Mouse (Mus musculus) adrenal gland, adult (tissue): Measurements from ENCODE around the gene Syne2.

Source experiments
- DNase-seq, 2 experiments: peaks; one replicate each; pipeline ENCODE4 v3.0.0; 2022 to 2023; ENCODE audit warnings: low spot score in 1 of 2; ENCODE audit not compliant: inconsistent age in 2 of 2

Syne2 gene

DNA sequence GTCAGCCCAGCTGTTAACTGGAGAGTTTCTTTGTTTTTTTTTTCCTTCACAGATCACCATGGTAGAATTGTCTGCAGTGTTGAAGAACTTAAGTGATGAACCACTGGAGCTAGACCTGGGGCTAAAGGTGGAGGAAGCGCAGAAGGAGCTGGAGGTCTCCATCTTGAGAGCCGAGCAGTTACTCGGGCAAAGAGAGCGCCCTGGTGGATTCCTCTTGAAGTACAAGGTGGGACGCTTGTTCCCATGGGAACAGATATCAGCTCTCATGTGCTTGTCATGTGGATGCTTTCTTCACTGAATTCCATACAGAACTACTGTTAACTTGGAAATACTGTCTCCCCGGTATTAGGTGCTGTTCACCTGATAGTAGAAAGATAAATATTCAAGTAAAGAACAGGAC is 101.0 kb downstream of the Syne2 start:
- peak in 1 of 2 experiments; percentile 43 for DNase-seq

GRCm38 (mm10) chr12:75922900-75923299 is 105.0 kb downstream of the Syne2 start:
- DNase-seq, result peak in 1 of 2 experiments; percentile 7

DNA sequence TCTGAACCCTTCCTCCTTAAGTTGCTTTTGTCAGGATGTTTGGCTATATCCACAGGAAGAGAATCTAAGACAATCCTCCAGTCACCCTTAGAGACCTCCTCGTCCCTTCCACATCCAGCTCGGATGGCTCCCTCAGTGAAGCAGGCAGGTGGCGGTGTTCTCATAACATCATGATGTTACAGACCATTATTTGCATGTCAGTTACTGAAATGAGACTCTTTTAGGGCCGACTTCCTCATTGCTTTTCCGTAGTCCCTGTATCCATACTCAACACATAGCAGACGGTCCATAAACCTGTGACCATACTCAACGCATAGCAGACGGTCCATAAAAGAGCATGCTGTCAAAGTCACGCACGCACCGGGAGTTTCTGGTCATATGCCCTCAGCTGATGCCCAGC is 106.9 kb downstream of the Syne2 start:
- DNase-seq, result no peak

GRCm38 (mm10) chr12:75927596-75927995 is 109.7 kb downstream of the Syne2 start:
- no peak for DNase-seq

DNA sequence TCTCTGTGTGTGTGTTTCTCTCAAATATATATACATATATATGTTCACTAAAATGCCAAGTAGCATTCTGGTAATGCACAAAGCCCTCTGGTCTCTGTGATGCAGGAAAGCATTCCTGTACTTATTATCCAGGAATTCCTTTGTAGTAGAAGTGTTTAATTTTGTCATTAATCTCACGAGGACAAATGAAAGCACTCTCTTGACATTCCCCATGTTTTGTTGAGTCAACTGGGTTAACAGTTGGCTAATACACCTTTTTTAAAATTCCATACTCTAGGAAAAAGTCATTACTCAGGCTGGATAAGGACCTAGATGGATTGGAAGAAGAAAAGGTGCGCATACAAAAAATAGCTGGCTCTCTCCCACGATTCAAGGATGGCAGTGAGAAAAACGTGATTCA is 115.6 kb downstream of the Syne2 start:
- DNase-seq, result no peak

DNA sequence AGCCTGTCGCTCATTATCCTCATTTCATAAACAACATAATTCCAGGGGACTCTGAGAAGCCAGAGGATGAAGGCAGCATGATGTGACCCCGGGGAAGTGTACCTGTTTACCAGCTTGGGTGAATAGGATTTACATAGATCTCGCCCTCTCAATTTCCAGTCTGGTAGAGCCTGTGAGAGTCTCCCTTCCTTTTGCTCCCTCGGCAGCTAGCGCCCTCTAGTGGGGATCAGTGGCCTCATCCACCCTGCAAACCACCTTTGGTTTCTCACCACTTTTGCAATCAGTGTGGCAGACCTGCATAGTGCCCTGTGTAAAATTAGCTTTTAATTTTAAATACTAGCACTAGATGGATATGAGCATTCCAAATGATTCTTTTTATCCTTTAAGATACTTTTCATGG is 133.4 kb downstream of the Syne2 start:
- peak; percentile 25 to 83 for DNase-seq

DNA sequence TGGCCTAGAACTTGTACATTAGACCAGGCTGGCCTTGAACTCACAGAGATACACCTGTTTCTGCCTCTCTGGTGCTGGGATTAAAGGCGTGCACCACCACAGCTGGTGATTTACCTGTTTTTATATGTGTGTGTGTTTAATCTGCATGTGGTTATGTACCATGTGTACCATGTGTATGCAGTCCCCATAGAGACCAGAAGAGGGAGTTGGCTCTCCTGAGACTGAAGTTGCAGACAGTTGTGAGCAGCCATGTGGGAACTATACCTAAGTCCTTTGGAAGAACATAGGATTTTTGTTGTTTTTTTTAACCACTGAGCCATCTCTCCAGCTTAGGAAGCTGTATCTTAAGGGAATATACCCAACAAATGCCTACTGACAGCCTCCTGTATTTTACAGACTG is 134.1 kb downstream of the Syne2 start:
- DNase-seq, result no peak

DNA sequence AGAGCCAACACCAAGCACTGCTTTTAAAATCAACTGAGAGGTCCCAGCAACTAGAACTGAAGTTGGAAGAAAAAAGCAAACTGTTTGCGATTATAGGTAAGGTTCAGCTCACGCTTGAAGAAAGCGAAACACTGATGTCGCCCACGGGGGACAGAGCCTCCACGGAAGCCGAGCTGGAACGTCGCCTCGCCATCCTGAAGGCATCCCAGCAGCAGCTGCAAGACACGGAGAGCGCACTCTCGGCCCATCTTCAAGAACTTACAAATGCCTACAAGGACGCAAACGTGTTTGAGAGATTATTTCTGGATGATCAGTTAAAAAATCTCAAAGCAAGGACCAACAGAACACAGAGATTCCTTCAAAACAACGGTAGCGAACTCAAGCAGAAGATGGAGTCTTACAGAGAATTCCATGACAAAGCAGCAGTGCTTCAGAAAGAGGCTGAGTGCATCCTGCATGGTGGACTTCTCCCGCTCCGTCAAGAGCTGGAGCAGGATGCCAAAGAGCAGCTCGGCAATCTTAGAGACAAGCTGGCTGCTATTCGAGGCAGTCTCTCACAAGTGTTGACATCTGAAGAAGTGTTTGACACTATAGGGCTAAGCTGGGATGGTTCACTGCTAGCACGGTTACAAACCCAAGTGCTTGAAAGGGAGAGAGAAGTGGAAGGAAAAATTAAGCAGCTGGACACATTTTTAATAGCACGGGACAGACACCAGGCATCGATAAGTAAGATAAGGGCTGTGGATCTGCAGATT is 148.7 kb downstream of the Syne2 start:
- no peak for DNase-seq

GRCm38 (mm10) chr12:75979079-75979478 is 161.1 kb downstream of the Syne2 start:
- no peak for DNase-seq

GRCm38 (mm10) chr12:75983336-75983735 is 165.4 kb downstream of the Syne2 start:
- no peak for DNase-seq

- peak in 1 of 2 experiments; percentile 43 for DNase-seq
Observed at GRCm38 (mm10) chr12:75992226-75992858, 174.4 kb downstream of the Syne2 start.

- DNase-seq, result no peak
Observed at GRCm38 (mm10) chr12:75992946-75993345, 175.0 kb downstream of the Syne2 start.

DNA sequence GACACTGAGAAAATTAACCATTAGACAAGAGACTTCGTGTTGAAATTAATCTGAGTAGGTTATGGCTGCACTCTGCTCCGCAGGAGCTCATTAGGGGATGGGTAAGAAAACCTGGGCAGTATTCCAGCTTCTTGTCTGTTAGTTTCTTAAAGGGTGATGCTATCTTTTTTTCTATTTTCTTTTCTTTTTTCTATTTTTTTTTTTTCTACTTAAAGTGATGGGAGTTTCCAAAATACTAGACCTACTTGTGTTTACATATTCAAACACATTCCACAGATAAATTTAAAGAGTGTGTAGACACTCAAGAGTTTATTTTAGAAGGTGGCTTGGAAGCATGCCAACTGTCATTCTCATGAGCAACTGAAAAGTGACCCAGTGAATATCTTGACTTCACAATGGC is 177.2 kb downstream of the Syne2 start:
- DNase-seq, result no peak

GRCm38 (mm10) chr12:75997547-75997946 is 179.6 kb downstream of the Syne2 start:
- DNase-seq, result no peak

DNA sequence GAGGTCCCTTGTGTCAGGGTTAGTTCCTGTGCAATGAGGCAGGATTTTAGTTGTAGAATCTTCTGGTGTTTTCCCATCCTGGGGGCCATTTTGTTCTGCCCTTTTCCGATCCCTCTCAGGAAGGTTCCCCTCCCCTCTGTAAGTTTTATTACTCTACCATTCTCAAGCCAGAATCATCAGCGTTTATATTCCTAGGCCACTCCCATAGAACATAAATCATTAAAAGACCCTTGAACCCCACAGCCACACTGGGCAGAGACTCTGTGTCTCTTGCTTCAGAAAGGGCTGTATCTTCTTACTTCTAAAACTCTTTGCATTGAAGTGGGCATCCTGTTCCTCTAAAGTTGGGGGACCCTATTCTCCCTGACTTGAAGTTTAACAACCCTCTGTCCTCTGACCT is 180.5 kb downstream of the Syne2 start:
- DNase-seq, result no peak

DNA sequence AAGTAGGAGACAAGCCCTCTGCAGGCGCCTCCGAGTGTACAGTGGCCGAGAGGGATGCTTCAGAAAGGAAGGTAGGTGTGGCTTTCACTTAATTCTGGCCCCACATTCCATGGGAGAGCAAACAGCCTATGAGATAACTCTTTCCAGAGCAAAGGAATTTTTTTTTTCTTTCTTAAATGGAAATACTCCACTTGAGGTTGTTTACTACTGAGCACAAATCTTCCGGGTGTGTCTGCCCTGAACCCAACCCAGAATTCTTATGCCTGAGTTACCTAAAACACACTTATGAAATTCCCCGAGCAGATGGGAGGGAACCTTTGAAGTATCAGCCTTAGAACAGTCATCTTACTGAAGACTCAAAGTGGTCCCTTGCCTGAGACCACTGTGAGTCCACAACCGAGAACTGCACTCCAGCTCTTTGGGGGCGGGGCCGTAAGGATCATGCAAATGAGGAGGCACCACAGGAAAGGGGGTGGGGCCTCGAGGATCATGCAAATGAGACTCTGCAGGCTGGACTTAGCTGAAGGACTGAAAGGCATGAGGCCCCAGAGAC is 186.8 kb downstream of the Syne2 start:
- DNase-seq, result peak in 1 of 2 experiments; percentile 46

- DNase-seq, result no peak
Observed at GRCm38 (mm10) chr12:76008991-76009390, 191.1 kb downstream of the Syne2 start.

GRCm38 (mm10) chr12:76012789-76013188 is 194.9 kb downstream of the Syne2 start:
- no peak for DNase-seq

GRCm38 (mm10) chr12:76013480-76013879 is 195.5 kb downstream of the Syne2 start:
- no peak for DNase-seq

DNA sequence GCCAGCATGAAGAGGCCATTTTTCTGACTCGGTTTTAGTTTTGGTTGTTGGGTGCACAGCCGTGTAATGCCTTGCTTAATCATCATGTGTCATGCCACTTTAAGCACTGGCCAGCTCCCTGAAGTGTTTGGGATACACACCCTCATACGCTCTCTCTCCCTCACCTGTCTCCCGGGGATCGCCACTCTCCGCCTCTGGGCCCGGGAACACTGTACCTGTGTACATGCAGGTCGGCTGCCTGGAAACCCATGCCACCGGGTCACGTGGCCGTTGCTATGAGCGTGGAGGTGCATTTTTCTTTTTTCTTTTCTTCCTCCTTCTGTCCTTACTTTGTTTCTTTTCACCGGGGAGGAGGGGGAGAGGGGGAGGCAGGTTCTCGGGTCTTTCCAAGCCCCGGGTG is 197.1 kb downstream of the Syne2 start:
- DNase-seq, result no peak

DNA sequence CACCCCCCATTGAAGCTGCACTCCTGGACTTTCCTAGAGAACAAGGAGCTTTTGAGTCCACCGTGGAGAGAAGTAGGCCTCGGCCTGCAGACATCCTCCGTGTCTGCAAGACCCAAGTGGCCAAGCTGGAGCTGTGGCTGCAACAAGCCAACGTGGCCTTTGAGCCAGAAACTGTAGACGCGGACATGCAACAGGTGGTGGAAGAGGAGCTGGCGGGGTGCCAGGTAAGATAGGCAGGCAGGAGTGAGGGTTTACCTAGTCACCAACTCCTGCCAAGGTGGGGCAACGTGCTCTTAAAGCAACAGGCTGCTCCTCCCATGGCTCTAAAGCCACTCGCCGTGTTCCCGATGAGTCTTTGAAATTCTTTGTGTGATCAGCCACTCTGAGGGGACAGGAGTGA is 197.6 kb downstream of the Syne2 start:
- DNase-seq, result peak in 1 of 2 experiments; percentile 32
